Mouse (Mus musculus) bone marrow macrophage, adult 2 months (primary cell): ENCODE measurements at regions not wholly inside any gene's neighbourhood (a gene's known extent, or its start where the extent isn't known, plus 50 kb on each side); places are given as distances from the start of the nearest gene placed in this dataset.
A peak's percentile ranks its signal among the peaks of the same experiment; 100 is the strongest.

Experiments
- H3K27ac ChIP-seq: 2 replicates; pipeline ENCODE4 v1.5.1; 2012; ENCODE audit warnings: low read depth, low read length; ENCODE audit not compliant: insufficient read depth
- H3K4me1 ChIP-seq: 2 replicates; pipeline ENCODE4 v1.6.1; 2012; ENCODE audit warnings: low read length; ENCODE audit not compliant: control insufficient read depth, insufficient read depth
- H3K4me3 ChIP-seq: 2 replicates; pipeline ENCODE4 v1.5.1; 2012; ENCODE audit warnings: mild to moderate bottlenecking, low read length, moderate library complexity; ENCODE audit not compliant: insufficient read depth
- CTCF ChIP-seq: IDR thresholded peaks from 2 replicates; pipeline ENCODE4 v1.5.1; 2012; ENCODE audit warnings: low read depth, mild to moderate bottlenecking, low read length, moderate library complexity
- POLR2A ChIP-seq: IDR thresholded peaks from 2 replicates; pipeline ENCODE4 v1.6.1; 2012; ENCODE audit warnings: mild to moderate bottlenecking, low read depth, low read length, borderline replicate concordance

DNA sequence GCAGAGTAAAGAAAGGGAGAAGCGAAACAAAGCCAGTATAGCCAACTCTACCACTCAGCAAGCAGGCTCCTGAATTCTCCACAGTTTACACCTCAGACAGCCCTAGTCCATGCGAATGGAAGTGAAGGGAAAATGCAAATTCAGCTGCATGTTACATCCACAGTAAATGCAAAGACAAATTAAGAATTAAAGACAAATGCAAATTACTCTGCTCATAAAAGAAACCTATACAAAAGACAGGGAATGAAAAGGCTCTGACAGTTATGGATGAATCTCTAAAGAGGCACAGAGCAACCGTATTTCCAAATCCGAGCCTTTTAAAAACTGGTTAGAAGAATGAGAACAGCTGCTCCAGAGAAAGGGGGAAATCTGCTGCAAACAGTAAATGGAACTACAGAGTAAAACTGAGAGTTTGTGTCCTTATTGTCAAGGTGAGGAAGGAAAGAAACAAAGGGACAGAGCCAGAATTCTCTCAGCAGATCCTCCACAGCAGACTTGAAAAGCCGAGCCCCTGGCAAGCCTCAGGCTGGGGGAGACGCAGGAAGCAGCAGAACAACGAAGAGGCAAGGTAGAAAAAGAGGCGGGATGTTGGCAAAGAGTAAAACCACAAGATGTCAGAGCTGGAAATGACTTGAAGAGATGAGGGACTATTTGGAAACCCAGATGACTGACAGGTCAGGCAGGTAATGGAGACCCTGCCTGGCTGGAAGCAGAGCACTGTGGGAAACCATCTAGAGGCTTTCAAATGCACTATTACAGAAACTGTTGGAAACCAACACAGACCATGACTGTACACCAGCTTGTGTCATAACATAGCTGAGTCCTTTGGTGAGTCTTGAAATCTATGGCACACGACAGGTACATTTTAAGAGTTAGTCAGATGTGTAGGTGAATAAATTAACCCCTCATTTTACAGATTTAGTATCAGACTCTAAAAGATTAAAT lies 184.5 kb upstream of the Acvr2a start:
- TF ChIP-seq CTCF (no peak), POLR2A (no peak)
- no peaks in the 10 kb centered on the region for H3K4me1 ChIP-seq

DNA sequence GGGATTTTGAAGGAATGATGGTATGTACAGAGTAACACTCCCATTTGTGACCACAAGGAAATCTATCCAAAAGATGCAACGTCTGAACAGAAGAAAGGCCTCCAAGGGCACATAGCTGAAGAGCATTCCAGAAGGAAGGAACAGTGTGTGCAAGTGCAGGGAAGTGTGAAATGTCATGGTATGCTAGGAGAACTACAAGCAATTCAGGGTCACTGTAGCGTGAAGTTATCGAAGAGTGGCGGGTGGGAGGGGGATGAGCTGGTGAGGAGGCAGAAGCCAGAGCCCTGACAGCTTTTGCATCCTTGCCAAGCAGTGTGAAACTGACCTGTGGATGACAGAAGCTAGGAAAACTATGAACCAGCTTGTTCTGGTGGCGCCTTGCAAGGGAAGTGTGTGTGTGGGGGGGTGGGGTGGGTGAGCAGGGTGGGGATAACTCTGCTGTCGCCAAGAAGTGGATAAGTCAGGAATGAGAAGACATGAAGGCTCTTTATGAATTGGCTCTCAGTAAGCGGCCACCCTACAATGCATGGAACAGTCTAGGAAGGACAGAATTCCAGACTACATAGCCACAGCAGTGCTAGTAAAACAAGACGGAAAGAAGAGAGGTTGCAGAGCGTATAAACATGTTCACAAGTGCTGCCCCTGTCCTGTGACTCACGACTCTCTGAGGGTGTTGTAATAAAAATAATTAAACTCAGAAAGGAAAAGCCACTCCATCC lies 179.3 kb upstream of the Acvr2a start:
- no peaks in the 10 kb centered on the region for H3K4me1 ChIP-seq
- no peak overlapping the region for H3K4me3 ChIP-seq
- no peak for TF ChIP-seq CTCF
- TF ChIP-seq POLR2A: no peak
- no peak overlapping the region for H3K27ac ChIP-seq

More for the DNA sequence above, 184.5 kb upstream of the Acvr2a start:
- Histone ChIP-seq H3K27ac (no peak overlapping the region), H3K4me3 (no peak overlapping the region)

- Histone ChIP-seq H3K4me3 (no peak overlapping the region), H3K4me1 (no peaks in the 10 kb centered on the region), H3K27ac (no peak overlapping the region)
- no peak for TF ChIP-seq CTCF
- TF ChIP-seq POLR2A: no peak
Measured at GRCm38 (mm10) chr2:48636108-48636507, 177.8 kb upstream of the Acvr2a start.

- no peaks in the 10 kb centered on the region for H3K4me1 ChIP-seq
- H3K4me3 ChIP-seq: no peak overlapping the region
- no peak overlapping the region for H3K27ac ChIP-seq
- TF ChIP-seq POLR2A (no peak), CTCF (no peak)
Measured at GRCm38 (mm10) chr2:48644114-48644513, 169.8 kb upstream of the Acvr2a start.

DNA sequence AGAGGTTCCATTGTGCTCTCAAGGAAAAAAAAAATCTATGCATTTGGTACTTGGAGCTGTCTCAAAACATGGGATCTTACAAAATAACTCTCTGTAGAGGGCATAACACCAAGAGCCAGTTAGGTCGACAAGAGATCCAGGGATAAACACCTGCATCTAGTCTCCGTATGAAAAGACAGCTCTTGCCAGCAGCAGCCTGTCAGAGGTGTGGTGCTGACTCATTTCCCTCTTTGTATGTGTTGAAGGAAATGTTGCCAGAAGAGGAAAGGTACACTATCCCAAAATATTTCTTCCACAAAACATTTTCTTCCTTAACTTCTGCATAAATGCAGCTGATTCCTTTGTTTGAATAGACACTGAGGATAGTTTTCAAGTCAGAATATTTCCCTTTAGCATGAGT lies 163.6 kb upstream of the Acvr2a start:
- Histone ChIP-seq H3K4me3 (no peak overlapping the region), H3K27ac (no peak overlapping the region), H3K4me1 (no peaks in the 10 kb centered on the region)
- TF ChIP-seq CTCF: no peak
- TF ChIP-seq POLR2A: no peak

GRCm38 (mm10) chr2:48661222-48661621 lies 152.7 kb upstream of the Acvr2a start:
- Histone ChIP-seq H3K4me3 (no peak overlapping the region), H3K4me1 (no peaks in the 10 kb centered on the region), H3K27ac (no peak overlapping the region)
- TF ChIP-seq CTCF (no peak), POLR2A (no peak)

- Histone ChIP-seq H3K4me3 (no peak overlapping the region), H3K27ac (no peak overlapping the region), H3K4me1 (peaks cover 5% of the 10 kb centered on the region)
- TF ChIP-seq POLR2A (no peak), CTCF (no peak)
Measured at GRCm38 (mm10) chr2:48665103-48665502, 148.8 kb upstream of the Acvr2a start.

DNA sequence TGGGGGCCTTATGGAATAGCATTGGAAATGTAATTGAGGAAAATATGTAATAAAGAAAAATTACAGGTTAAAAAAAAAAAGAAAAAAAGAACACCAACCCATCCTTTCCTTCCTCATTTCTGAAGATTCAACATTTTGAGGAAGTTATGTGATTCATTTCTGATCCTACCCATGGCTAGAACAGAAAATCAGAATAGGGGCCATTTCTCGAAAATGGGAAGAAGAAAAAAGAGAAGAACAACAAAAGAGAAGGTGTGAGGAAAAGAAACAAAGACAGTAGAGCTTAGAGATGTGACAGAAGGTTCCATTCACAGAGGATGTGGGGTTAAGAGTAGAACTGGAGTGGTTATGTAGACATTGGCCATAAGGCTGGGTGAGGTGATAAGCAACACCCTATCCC lies 124.8 kb upstream of the Acvr2a start:
- peak overlapping the region; percentile 3 for H3K27ac ChIP-seq
- peaks cover 15% of the 10 kb centered on the region for H3K4me1 ChIP-seq
- TF ChIP-seq POLR2A (no peak), CTCF (no peak)
- H3K4me3 ChIP-seq: no peak overlapping the region

DNA sequence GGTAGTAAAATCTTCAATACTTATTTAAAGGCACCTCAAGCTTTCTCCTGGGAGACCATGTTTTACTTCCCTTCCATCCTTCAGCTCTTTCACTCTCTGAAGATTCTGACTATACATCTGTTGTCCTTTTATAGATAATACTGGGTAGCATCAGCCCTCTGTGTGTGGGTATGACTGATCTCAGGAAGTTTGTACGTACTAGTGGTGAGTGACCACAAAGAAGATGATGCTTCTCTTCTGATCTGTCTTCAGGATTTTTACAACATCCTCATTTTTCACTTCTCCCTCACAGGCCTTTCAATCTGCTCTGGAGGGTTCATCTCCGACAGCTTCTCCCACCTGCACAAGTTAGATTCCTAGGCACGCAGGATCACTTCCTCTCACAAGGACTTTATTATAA lies 119.4 kb upstream of the Acvr2a start:
- peaks cover 20% of the 10 kb centered on the region for H3K4me1 ChIP-seq
- no peak for TF ChIP-seq CTCF
- no peak for TF ChIP-seq POLR2A
- no peak overlapping the region for H3K27ac ChIP-seq
- H3K4me3 ChIP-seq: no peak overlapping the region

GRCm38 (mm10) chr2:48700886-48701285 lies 113.0 kb upstream of the Acvr2a start:
- TF ChIP-seq POLR2A (no peak), CTCF (no peak)
- H3K27ac ChIP-seq: no peak overlapping the region
- H3K4me1 ChIP-seq: peaks cover 6% of the 10 kb centered on the region
- no peak overlapping the region for H3K4me3 ChIP-seq
